Mouse (Mus musculus) myocyte (in vitro differentiated cells): ENCODE data around the gene Postn.

Source experiments
- POLR2A ChIP-seq: IDR thresholded peaks from one replicate; pipeline ENCODE4 v1.6.1; 2011; ENCODE audit warnings: low read depth, mild to moderate bottlenecking, control low read depth, moderate library complexity; ENCODE audit not compliant: insufficient read length
- TCF12 ChIP-seq: IDR thresholded peaks from one replicate; pipeline ENCODE4 v1.6.1; 2011; ENCODE audit warnings: mild to moderate bottlenecking, control low read depth; ENCODE audit not compliant: poor library complexity, insufficient read depth, severe bottlenecking

GRCm38 (mm10) chr3:54376014-54376413 lies 15.1 kb downstream of the Postn start:
- TF ChIP-seq TCF12 (no peak), POLR2A (no peak)
